Mouse (Mus musculus) B cell, adult 2 months (primary cell): ENCODE results near the gene Ccnjl.

Experiments used
- DNase-seq, 2 experiments: peaks; one replicate each; pipeline ENCODE4 v3.0.0; 2022

The Ccnjl gene

DNA sequence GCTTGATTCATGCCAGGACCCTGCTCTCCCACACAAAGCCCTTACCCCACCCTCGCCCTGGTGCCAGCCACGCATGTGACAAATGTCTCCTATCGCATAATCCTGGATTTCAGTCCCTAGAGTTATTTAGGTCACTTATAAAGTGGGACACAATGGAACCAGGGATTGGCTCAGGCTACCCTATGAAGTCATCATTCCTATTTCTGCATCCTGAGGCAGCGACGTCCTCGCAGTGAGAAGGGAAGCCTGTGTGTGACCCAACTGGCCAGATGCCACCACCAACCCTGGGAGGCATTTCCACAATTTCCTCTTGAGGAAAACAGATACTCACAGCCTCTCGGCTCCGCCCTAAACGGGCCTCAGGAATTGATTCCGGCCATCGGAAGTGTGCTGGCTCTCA lies 41.0 kb downstream of the Ccnjl start:
- DNase-seq = no peak

DNA sequence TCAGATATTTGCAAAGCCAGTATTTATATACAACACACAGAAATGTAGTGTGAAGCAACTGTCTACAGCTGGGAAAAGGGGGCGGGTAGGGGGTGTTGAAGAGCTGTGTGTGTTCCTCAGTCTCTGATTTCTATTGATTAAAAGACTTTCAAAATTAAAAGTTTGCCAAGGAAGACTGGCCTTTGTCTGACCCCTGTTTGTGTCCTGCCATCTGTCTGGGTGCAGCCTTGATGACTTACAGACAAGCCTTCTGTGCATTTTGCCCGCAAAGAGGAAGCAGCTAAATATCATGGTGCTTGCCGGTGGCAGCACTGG lies 46.4 kb downstream of the Ccnjl start:
- DNase-seq = no peak

- DNase-seq = no peak
Observed at GRCm38 (mm10) chr11:43575376-43576151, 47.0 kb downstream of the Ccnjl start.

- DNase-seq = no peak
Observed at GRCm38 (mm10) chr11:43577713-43578478, 49.3 kb downstream of the Ccnjl start.

DNA sequence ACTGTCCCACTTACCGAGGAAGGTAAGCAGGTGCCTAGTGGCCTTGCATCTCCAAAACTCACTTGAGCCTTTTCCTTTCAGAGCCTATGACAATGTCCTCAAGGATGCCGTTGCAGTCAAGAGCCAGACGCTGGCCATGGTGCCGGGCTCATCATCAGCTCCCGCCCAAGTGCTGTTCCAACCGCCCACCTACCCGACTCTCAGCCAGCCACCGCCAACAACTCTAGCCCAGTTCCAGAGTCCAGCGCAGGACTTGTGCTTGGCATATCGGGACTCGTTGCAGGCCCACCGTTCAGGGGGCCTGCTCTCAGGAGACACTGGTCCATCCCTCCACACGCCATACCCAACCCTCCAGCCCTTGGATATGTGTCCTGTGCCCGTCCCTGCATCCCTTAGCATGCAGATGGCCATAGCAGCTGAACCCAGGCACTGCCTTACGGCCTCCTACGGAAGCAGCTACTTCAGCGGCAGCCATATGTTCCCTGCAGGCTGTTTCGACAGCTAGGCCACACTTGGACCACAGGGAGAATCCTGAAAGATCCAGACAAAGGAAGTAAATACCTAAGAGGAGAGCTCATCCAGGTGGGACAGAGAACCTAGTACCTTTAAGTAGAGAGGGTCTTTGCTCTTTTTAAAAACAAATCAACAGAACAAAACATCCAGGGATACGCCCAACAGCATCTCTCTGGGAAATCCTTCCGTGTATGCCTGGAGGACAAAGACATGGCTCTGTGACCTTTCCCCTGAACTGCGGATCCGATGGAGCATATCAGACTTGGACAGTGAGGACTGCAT lies 56.8 kb downstream of the Ccnjl start:
- no peak for DNase-seq

- DNase-seq = peak; percentile 66 to 72
Observed at GRCm38 (mm10) chr11:43586324-43587090, 57.9 kb downstream of the Ccnjl start, which contains the start of gene 4933415A04Rik. 4933415A04Rik (plus strand) TSS chr11:43587040.

DNA sequence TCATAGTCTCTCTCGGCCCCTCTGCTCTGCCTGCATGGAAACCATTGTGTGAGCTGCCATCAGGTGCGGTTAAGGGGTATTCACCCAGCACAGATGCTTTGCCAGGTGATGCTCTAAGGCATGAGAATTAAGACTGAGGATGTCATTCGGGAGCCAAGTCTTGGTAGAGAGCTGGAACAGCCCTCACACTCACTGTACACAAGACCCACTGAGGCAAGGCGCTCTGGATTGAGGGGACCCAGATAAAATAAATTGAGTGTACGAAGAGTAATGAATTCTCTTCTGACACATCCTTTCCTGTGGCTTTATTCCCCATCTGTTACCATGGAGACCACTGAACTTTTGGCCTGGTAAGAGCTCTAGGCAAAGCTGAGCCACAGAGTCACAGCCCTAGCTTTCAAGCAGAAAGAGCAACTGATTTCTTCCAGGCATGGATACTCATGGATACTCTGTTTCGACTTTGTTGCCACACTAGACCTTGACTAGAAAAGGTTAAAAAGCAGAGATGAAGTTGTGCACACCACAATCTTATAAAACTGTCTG lies 61.0 kb downstream of the Ccnjl start:
- DNase-seq = no peak

DNA sequence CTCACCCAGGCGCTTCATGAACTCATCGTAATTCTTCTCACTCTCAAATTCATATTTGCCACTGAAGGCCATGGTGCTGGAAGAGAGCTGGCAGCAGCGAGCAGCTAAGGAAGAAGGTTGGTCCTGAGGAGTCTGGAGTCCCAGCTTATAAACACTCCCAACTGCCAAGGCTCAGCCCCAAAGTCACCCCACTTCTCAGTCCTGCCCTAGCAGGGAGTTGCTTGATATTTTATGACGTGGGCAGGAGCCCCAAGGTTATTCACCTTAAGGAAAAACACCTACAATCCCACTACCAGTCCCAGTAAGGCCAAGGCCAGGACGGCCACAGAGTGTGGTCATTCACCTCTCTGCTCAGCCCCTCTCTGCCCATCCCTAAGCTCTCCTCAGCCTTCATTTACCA lies 72.9 kb downstream of the Ccnjl start, which contains the start of gene Fabp6:
Gene Fabp6, minus strand, starts transcription at position 101 of the 400 bp plus-strand sequence.
- no peak for DNase-seq

DNA sequence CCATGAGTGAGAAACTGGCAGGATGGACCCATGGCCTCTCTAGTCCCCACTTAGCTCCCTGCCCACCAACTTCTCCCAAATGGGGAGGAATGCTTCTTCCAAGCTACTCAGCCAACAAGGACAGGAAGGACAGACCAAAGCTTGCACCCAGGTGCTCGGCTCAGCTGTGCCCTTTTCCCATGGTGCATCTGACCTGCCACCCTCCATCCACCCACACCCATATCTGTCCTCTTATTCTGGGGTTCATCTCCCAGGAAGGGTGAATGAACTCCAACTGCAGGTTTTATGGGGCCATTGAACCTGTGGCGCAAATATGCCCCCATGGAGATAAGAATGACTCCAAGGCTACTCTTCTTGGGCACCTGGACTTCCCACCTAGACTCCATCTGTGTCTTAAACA lies 75.6 kb downstream of the Ccnjl start:
- no peak for DNase-seq

DNA sequence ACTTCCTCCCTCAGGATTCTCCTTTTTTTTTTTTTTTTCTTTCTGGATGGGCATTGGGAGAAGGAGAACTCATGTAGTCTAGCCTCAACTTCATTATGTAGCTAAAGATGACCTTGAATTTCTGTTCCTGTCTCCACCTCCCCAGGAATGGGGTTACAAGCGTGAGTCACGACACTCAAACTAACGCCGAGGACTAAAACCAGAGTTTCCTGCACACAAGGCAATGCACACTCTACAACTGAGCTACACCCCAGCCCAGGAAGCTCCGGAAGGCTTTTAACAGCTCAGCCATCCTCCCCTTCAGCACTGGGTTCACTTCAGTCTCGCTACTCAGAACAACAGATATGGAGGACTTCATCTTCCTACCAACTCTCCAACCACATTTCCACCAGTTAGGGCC lies 76.3 kb downstream of the Ccnjl start:
- no peak for DNase-seq

DNA sequence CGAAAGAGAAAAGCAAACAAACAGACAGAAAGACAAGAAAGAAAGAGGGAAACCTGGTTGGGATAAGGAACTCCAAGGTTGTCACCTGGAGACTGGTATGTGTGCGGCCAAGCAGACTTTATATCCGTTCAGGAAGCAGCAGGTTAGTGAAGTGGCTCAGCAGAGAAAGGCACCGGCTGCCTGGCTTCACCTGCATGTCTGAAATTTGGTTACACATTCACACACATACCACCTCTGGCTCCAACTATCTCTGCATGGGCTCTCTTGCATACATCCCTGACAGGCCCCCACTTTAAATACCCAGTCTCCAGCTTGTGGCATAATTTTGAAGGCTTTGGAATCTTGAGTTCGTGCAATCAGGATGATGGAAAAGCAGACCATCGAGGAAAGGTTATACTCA lies 77.3 kb downstream of the Ccnjl start:
- no peak for DNase-seq

- DNase-seq = no peak
Observed at GRCm38 (mm10) chr11:43608440-43608839, 79.9 kb downstream of the Ccnjl start.

- DNase-seq = no peak
Observed at GRCm38 (mm10) chr11:43610006-43610661, 81.5 kb downstream of the Ccnjl start.

GRCm38 (mm10) chr11:43610662-43611033 lies 82.1 kb downstream of the Ccnjl start:
- DNase-seq = no peak

- peak; percentile 73 to 76 for DNase-seq
Observed at GRCm38 (mm10) chr11:43612834-43613488, 84.4 kb downstream of the Ccnjl start.

GRCm38 (mm10) chr11:43617924-43618323 lies 89.3 kb downstream of the Ccnjl start:
- DNase-seq = no peak

DNA sequence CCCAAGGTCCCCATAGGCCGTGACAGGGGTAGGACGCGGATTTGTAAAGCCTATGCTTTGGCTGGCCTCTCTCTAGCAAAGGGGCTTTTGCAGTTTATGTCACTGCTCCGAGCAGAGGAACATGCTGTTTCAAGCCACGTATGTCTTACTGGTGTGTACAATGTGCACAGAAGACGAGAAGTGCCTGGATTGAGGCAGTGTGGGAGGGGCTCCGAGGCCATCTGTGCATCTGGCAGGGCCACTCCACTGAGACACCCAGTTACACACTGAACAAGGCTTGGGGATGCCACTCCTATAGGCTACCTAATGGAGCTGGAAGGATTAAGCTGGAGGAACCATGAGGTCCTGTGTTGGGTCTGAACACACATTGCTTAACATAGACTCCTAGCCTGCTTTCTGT lies 89.8 kb downstream of the Ccnjl start:
- DNase-seq = no peak

GRCm38 (mm10) chr11:43621769-43622168 lies 93.2 kb downstream of the Ccnjl start:
- DNase-seq = no peak

DNA sequence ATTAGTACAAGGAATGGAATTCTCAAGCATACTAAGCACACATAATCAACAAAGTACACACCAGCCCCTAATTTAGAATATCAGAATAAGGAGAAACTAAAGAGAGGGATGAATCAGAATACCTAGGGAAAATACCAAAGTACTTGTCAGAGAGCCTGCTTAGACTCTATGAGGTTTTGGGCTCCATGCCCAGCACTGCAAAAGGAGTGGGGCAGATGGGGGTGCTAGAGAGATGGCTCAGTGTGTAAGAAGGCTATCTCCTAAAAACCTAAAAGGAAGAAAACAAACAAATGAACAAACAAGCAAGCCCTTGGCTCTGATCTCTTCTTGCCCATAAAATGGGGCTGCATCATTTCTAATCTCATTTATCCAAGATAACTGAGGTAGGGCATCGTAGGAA lies 95.8 kb downstream of the Ccnjl start:
- DNase-seq = no peak

DNA sequence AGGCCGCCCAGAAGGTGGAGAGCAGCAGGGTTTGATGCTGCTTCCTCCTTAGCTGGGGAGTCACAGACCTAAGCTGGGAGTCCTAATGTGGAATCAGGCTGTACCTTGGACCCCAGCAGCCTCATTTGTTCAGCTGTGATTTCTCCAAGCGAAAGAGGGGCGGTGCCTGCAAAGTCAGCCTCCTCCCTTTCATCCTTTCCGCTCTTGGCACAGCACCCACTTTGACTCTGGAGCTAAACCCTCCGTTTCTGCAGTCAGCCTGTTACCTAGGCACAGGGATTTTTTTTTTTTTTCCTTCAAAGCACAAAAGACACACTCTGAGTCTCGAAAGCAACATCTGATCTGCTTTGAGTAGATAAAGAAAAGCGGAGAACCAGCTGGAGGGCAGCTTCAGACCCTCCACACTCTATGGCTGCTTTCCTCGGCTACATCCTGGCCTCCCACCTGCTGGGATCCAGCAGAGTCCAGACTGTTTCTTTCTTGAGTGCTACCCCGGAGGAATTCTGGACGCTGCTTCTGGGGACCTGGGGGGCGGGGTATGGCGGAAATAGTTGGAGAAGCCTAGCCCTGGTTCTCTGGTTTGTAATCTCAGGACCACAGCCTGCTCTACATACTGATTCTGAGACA lies 97.8 kb downstream of the Ccnjl start:
- no peak for DNase-seq
